Mouse (Mus musculus): ENCODE measurements at regions not wholly inside any gene's neighbourhood (a gene's known extent, or its start where the extent isn't known, plus 50 kb on each side); places are given as distances from the start of the nearest gene placed in this dataset.

DNA sequence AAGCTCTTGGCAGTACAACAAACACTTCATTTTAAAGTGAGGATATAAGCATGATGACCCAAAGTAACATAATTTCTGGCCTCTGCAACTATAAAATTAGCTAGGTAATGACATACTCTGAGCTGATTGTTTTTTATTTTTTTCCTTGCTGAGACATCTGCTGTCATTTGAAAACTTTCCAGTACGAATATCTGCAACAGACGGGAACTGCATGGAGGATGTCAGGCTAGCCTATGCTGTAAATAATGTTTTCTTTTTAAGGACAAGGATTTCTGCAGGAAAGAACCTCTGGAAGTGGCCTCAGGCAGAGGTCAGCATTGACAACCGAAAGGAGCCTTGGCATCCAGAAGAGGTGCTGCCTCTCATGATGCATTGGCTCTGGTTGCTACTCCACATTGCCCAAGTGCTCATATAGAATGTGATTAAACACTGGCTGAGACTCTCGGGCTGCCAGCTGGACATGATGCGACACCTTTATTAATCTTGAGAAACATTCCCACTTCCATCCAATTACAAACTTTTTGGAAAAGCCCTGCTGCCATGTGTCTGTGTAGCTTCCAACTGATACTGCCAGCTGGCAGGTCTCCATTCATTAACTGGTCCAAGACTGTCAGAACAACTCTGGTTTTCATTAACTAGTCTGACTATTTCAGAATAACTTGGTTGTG, 837.9 kb downstream of the Ryr2 start:
- peak; percentile 80 to 84 for DNase-seq

DNA sequence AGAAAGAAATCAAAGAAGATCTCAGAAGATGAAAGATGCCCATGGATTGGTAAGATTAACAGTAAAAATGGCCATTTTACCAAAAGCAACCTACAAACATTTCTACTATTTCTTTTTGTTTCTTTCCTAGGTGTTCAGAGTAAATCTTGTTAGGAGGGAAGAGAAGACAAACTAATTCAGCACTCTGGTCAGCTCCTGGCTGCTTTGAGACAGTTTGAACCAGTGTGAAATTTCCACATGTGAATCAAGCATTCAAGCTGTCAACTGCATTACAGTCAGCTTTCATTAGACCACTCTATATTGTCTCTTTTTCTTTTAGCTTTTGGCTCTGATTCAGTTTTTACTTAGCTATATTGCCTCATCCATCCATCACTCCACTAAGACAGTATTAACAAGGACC, 859.2 kb downstream of the Ryr2 start:
- no peak for DNase-seq

DNA sequence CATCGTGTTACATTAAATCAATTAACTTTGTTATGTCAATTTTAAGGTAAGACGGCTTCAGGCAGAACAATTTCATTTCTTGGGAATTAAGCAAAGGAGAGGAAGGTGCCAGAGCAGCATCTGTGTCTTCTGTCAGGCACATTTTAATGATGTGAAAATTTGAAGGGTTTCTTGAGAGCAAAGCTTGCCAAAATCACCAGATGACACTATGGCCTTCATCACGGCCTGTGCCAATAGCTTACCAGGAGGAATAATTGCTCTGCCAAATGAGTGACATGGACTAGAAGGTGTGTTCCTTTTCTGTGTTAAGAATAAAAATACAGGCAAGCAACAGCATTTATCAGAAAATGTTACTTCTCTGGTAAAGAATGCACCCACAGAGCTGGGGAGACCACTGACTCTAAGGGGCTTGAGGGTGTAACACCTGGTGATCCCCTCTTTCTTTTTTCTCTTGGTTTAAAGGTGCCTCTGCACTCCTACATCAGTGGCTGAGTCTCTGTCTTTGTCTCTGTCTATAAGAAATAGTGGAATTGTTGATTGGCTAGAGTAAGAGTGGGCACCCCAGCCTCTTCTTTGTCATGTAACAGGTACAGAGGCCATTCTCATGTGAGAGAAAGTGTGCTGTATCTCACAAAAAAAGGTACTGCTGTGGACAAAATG, 856.2 kb upstream of the Chrm3 start:
- DNase-seq = peak; percentile 78 to 90

DNA sequence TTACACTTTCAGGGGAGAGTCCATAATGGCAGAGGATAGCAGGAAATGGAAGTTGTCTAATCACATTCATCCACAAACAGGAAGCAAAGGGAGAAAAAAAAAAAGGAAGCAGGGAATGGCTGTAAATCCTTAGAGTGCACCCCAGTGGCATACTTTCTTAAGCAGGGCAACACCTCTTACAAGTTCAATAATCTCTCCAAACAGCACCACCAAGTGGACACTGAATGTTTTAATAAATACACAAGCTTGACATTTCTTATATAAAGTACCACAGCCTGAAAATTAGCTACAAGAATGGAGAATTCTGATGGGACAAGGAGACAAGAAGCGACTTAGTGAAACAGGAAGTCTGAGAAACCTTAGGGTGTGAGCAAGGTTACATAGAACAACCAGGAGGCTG, 849.5 kb upstream of the Chrm3 start:
- DNase-seq = no peak

DNA sequence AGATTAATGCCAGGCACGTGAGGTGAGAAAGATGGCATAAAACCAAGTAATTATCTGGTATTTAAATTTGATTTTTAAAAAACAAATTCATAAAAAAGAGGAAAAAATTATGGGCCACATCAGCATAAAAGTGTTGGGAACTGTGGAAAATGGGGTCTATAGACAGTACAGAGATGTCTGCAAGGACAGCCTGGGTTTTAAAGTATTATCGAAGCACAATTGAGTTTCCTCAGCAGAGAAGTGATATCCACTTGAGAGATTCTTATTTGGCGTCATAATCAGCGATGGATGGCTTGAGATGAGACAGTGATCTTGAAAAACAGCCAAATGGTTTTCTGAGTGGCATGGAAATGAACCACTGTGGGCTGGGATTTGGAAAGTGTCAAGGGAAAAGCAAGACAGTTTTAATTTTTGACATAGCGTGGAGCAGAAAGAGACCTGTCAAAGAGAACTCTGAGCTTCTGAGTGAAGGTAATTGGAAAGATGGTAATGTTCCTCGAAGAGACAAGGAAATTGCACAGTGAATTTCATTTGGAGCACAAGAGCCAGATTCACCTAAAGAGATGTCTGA, 844.7 kb upstream of the Chrm3 start:
- DNase-seq = no peak

DNA sequence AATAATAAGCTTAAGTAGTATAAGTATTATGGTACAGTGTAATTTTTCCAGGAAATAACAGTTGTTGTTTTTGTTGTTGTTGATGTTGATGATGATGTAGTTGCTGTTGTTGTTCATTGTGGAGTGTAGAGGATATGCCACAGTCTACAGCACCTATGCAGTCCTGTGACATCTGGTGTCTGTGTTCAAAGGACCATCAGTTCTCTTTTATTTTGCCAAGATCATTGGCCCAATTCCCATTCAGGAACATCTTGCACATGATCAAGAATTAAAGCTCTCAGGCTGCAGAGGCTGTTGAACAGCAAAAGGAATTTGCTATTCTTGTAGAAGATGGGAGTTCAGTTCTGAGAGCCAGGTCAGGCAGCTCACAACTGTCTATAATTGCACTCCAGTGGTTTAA, 841.3 kb upstream of the Chrm3 start:
- DNase-seq = peak in 1 of 2 experiments; percentile 55

DNA sequence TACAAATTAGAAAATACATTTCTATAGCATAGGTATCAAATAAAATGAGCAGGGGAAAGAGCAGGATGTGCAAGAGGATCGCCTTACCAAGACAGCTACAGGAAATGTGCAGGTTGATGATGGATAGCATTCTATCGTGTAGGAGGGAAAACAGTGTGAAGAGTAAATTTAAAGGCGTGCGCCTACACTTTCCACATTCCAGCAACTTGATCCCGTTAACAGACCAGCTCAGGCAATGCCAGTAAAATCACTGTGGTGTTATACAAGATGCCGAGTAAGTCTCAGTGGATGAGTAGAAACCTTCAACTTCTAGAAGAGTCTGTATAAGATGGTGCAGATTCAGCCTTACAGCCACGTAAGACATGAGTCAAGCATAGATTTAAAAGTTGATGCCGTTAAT, 831.8 kb upstream of the Chrm3 start:
- DNase-seq = no peak

DNA sequence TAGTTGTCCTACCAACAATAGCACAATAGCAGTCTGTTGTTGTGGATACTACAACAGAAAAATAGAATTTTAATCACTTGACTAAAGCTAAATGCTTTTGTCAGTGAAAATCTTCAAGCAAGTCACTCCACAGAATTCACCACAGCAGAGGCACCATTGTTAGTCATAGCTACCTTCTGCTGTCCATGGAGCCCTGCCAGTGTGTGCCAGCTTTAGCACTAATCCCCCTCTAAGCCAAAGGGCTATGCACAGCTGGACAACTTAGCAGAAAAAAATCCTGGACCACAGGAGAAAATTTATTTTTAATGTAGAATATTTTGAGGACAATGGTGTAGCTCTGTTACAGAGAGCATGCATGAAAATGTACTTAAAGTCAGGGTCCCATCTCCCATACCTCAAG, 820.5 kb upstream of the Chrm3 start:
- peak; percentile 31 to 44 for DNase-seq

DNA sequence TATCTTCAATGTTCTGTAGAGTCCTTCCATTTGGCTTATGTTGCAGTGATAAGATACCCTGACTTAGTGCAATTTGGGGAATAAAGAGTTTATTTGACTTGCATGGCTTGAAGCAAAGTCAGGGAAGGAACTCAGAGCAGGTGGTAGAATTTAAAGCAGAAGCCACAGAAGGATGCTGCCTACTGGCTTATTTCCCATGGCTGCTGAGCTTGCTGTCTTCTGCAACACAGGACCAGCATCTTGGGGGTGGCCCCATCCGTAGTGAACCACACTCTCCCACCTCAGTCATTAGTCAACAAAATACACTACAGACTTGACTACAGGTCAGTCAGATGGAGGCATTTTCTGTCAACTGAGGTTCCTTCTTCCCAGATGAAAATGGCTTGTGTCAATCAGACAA, 819.7 kb upstream of the Chrm3 start:
- DNase-seq = peak; percentile 48 to 61

DNA sequence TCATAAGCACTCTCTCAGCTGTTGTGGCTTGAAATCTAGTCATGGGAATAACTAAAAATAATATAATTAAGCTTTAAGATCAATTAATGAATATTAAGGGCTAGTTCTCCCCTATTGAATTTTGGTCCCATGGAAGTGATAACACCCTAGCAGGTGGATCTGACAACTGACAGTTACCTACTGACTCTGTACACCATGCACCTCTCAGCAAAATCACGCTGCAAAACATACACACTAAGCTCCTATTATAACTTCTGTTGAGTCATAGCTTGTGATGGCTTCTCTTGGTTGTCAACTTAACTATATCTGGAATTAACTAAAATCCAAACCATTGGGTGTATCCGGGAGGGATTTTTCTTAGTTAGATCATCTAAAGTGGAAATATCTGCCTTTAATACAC, 817.9 kb upstream of the Chrm3 start:
- DNase-seq = no peak

DNA sequence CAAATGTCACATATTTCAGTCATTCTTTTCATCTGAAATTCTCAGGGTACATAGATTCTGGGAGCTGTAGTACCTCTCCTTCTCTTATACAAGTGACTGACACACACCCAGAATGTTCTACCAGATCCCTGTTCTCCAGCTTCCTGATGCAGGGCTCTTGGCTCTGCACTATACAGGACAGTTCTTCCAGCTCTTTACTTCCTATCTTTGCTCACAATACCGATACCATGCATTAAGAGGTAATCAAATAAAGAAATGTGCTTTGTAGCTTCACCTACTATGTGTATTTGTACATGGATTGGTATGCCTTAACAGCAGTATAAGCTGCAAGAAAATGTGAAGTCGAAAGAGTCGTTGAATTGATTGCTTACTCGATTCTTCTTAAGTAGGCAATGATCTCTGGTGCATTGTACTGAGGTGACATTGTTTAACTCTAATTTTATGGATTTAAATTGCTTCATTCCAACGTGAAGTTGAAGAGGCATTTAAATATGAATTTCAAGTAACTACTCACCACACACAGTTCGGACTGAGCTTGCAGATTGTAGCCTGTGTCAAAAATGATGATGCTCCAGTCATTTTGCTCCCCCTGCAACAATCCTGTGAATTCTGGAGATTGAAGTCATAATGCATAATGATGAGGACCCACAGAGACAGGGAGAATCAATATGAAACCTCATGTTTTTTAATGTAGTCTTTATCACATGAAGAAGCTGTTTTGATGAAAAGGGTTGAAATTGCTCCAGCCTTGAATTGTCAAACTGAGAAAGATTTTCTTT, 817.2 kb upstream of the Chrm3 start:
- DNase-seq = no peak

DNA sequence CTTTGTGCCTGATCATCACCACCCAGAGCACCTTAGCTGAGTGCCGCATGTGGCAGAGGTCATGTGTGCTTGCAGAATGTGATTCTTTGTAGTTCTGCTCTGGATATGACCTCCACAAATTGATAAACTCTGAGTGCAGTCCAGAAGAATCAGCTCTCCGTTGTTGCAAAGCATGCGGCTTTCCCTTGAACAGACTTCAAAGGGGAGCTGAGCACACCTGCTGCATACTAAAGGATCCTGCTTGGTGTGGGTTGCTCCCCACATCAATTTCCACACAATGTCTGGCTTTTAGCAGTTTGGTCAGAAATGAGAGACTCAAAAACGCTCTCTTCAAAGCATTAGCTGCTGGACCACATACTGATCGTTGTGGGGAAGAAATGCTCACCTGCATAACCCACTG, 806.5 kb upstream of the Chrm3 start:
- no peak for DNase-seq

DNA sequence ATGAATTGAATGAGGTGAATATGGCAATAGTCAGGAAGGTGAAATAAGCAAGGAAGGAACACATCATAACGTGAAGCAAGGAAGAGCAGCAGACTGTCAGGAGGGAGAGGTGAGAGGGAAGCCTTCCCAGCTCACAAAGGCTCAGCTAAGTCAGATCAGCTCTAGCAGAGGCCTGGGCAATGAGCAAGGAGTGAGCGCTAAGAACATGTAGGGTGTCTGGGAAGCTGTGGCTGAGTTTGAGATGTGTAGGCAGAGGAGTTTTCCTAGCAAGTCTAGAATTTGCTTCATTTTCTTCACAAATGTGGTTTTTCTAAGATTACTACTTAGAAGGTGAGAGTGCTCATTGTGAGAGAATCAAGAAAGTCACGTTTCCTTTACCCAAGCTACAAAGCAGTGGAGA, 803.5 kb upstream of the Chrm3 start:
- no peak for DNase-seq

DNA sequence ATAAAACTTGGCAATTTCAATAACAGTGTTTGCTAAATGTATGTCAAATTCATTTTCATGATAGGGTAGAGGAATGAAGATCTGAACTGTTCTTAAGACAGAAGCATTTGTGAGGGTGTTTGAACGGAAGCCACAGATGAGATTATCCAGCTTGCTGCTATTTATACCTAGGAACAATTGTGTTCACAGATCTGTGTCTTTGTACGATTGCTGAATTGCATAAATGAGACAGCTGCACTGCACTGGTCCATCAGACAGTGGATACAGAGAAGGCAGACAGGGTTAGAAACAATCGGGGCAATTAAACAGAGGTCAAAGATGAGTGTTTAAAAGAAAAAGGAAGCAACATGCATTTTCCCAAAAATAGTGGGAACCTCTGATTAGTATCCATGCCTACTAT, 786.6 kb upstream of the Chrm3 start:
- DNase-seq = no peak

DNA sequence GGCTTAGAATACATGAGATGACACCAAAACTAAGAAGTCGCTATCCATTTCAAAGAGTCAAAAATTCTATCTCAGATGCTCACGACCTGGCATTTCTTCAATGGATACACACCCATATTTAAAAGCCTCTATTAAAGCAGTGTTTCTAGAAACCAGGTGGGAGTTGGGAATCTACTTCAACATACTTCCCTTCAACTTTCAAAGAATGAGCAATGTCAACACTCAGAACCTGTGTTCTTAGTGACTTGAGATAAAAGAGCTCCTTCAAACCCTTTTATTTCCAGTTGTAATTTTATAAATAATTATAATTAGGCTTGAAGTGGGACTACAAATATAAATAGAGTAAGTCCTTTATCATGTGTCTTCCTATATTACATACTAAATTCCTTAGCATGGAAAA, 747.0 kb upstream of the Chrm3 start:
- no peak for DNase-seq

DNA sequence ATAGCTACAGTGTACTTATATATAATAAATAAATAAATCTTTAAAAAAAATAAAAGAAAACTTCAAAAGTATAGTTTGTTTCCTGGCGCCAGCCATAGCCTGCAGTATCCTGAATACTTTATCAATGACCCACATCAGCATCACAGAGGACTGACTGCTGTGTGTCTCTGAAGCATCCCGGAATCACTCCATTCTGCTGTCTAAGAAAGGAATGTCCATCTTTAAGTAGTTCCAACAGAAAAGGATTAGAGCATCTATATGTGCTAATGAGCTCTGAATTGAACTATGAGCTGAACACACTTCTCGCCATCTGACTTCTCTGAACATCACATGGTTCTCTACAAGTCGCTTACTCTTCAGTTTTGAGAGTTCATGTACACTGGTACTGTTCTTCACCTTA, 745.8 kb upstream of the Chrm3 start:
- no peak for DNase-seq

DNA sequence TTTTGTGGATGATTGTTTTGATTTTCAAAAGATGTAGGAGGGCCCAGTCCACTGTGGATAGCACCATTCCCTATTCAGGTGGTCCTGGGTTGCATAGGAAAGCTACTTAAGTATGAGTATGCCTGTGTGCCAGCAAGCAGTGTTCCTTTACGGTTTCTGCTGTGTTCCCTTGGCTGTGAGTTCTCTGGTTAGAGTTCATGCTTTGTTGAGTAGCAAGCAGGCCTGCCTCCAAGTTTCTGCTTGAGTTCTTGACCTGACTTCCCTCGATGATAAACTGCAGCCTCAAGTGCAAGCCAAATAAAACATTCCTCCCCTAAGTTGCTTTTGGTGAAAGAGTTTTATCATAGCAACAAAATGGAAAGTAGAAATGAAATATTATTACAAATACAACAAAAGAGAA, 744.9 kb upstream of the Chrm3 start:
- no peak for DNase-seq

DNA sequence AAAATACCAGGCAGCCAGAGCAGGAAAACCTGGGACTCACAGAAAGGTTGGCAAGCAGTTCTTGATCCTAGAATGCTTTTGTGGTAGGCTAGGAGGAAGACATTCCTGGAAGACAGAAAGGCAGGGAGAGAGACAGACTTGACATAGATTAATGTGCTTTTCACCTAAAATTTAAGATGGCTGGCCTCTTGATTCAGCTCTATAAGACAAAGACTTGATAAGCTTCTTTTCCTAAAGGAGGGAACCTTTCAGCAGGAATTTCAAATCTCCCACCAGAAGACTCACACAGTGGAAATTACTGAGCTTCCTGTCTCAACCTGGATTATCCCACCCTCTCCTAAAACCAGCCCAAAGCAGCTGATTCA, 738.9 kb upstream of the Chrm3 start:
- no peak for DNase-seq

DNA sequence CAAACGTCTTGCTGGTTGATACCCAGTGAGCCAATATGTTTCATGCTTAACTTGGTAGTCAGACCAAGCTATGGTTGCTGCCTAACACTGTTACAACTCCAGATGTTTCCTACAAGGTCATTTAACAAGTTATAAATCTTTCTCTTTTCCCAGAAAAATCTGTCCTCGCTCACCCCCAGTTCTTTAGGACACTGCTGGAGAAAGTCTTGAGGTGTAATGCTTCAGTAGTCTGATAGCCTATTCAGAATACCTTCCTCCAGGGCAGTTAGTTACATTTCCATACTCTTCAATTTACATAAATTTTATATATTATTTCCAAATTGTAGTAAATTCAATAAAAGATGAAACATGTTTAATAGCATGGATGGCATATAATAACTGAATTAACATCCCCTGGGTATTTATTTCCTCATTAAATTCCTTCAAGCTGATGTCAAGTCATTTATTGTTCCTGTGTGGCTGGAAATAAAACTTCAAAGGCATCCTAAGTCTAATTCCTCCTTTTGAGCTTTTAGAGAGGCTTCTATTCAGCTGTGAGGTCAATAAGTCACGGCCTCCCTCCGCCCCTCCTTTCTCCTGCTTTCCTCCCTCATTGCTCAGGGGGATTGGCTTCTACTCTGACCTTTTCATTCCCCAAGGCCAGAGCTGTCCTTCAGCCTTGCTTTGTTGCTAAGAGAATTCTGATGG, 738.4 kb upstream of the Chrm3 start:
- DNase-seq = no peak

DNA sequence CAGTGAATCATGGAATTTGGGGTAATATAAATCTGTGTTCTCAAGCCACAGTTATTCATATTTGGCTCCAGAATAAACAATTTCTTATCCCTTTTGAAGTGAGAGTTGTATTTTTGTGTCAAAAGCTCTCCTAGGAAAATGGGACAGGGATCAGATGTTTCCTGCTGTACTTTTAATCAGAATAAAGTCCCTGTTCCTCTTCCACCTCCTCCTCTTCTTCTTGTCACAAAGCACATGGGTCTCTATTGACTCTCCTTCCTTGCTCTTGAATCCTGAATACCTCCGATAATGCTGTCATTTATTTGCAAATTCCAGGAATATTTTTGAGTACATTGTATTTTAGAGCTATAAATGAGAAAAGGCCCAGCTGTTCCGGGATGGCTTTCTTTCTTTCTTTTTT, 732.3 kb upstream of the Chrm3 start:
- DNase-seq = no peak

All from cerebellum, postnatal 14 days (tissue).